In the genomic region with DNA sequence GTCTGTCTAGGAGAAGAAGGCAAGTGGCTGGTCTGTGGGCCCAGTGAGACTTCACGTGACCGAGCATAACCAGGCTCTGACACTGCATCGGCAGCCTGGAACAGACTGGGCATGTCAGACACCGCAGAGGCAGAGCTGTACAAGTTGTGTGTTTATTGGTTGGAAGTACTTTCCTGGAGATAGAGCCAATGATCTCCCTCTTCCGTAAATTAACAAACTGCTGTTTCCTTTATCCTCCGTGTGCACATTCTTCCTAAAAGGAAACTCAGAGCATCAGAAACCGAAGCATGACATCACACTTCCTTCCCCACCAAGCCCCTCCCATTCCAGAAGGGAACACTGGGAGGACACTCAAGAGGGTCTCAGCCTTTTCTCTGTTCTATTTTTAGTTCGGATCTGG, we compare ENCODE assay signal across 10 mouse cellular contexts.
DNase-seq lines count a peak whose midpoint lies in the region; ATAC-seq and TF ChIP-seq lines count a peak whose summit lies in the region.
"Had no signal": no experiment of that assay in that cellular context is flagged by ENCODE, and none has a peak within 500 bp of the region (broad histone marks: within the 10 kb centered on the region; RNA-seq: fewer than 3 reads in every experiment).

No protein-coding gene starts in this region.

- no peak overlapping the region for H3K4me3 ChIP-seq in forebrain, postnatal 0 days (ENCODE audit: low read depth, low read length)
- H3K4me3 ChIP-seq in forebrain, embryonic 12.5 days (replicated peaks): no peak overlapping the region
- peak overlapping the region; percentile 27 for H3K4me3 ChIP-seq in heart, adult 2 months
- no peak overlapping the region for H3K4me3 ChIP-seq in intestine, postnatal 0 days (ENCODE audit: low read depth, low read length)
- no peak overlapping the region for H3K4me3 ChIP-seq in lung, embryonic 16.5 days (ENCODE audit: low read length)
- H3K4me3 ChIP-seq: limb, embryonic 13.5 days; myocyte had no signal

- no peak overlapping the region for H3K4me2 ChIP-seq in forebrain, postnatal 0 days (ENCODE audit: low read depth)
- no peak overlapping the region for H3K4me2 ChIP-seq in forebrain, embryonic 12.5 days
- H3K4me2 ChIP-seq in intestine, postnatal 0 days (replicated peaks; ENCODE audit: low read depth): peak overlapping the region; percentile 27; the same call in 1 of the 2 replicates
- H3K4me2 ChIP-seq in lung, embryonic 16.5 days (ENCODE audit: low read depth, low read length): peak overlapping the region; percentile 26; the same call in 1 of the 2 replicates
- H3K4me2 ChIP-seq: limb, embryonic 13.5 days had no signal

- 69% methylated on average over 8 of the region's 8 CpGs for WGBS in forebrain, postnatal 0 days
- 90% methylated on average over 8 of the region's 8 CpGs for WGBS in forebrain, embryonic 12.5 days
- 30% methylated on average over 8 of the region's 8 CpGs for WGBS in heart, adult 2 months
- WGBS in intestine, postnatal 0 days: 53% methylated on average over 8 of the region's 8 CpGs
- 38% methylated on average over 8 of the region's 8 CpGs for WGBS in lung, embryonic 16.5 days

- no peak overlapping the region for H3K27ac ChIP-seq in forebrain, postnatal 0 days (ENCODE audit: low read depth, low read length)
- H3K27ac ChIP-seq in forebrain, embryonic 12.5 days: no peak overlapping the region
- H3K27ac ChIP-seq in heart, adult 2 months: peak overlapping the region; percentile 60
- H3K27ac ChIP-seq in intestine, postnatal 0 days (ENCODE audit: low read depth, low read length): no peak overlapping the region
- H3K27ac ChIP-seq in lung, embryonic 16.5 days (ENCODE audit: low read length): peak overlapping the region; percentile 29; the same call in 1 of the 2 replicates
- H3K27ac ChIP-seq: limb, embryonic 13.5 days had no signal

- no peaks in the 10 kb centered on the region for H3K27me3 ChIP-seq in forebrain, postnatal 0 days (ENCODE audit: insufficient read depth, low read length)
- no peaks in the 10 kb centered on the region for H3K27me3 ChIP-seq in forebrain, embryonic 12.5 days
- no peaks in the 10 kb centered on the region for H3K27me3 ChIP-seq in heart, adult 2 months (ENCODE audit: control insufficient read depth, insufficient read depth, low read length)
- H3K27me3 ChIP-seq in intestine, postnatal 0 days (replicated peaks; ENCODE audit: control insufficient read depth, insufficient read depth, low read length): no peaks in the 10 kb centered on the region
- no peaks in the 10 kb centered on the region for H3K27me3 ChIP-seq in lung, embryonic 16.5 days (ENCODE audit: control insufficient read depth, insufficient read depth, low read depth, low read length)
- H3K27me3 ChIP-seq: limb, embryonic 13.5 days had no signal

- H3K79me2 ChIP-seq in heart, adult 2 months (replicated peaks; ENCODE audit: control insufficient read depth, insufficient read depth, low read length): no peaks in the 10 kb centered on the region

- intact Hi-C loops in heart, adult 2 months (cut with DNase I): loop anchor here (1.0 kb wide), 2 partner anchors 51 to 63 kb away; no protein-coding TSS in a partner anchor

- H3K36me3 ChIP-seq in forebrain, postnatal 0 days (ENCODE audit: insufficient read depth): no peaks in the 10 kb centered on the region; the same call in 1 of the 2 replicates
- no peaks in the 10 kb centered on the region for H3K36me3 ChIP-seq in forebrain, embryonic 12.5 days (replicated peaks)
- peaks cover 4% of the 10 kb centered on the region for H3K36me3 ChIP-seq in heart, adult 2 months (ENCODE audit: control insufficient read depth, insufficient read depth, low read length)
- H3K36me3 ChIP-seq in intestine, postnatal 0 days (ENCODE audit: control insufficient read depth, insufficient read depth): no peaks in the 10 kb centered on the region
- H3K36me3 ChIP-seq in lung, embryonic 16.5 days (ENCODE audit: control insufficient read depth, insufficient read depth, low read length): no peaks in the 10 kb centered on the region
- H3K36me3 ChIP-seq: limb, embryonic 13.5 days had no signal

- no peaks in the 10 kb centered on the region; the same call in 1 of the 2 replicates for H3K4me1 ChIP-seq in forebrain, postnatal 0 days (ENCODE audit: insufficient read depth)
- peaks cover 9% of the 10 kb centered on the region; the same call in 1 of the 2 replicates for H3K4me1 ChIP-seq in forebrain, embryonic 12.5 days
- H3K4me1 ChIP-seq in heart, adult 2 months (ENCODE audit: control insufficient read depth, insufficient read depth, low read length): peaks cover 14% of the 10 kb centered on the region
- no peaks in the 10 kb centered on the region for H3K4me1 ChIP-seq in intestine, postnatal 0 days (replicated peaks; ENCODE audit: control insufficient read depth, insufficient read depth, low read length)
- H3K4me1 ChIP-seq in lung, embryonic 16.5 days (replicated peaks; ENCODE audit: control insufficient read depth, insufficient read depth, low read length): peaks cover 8% of the 10 kb centered on the region

- no peaks in the 10 kb centered on the region for H3K9me3 ChIP-seq in forebrain, postnatal 0 days (ENCODE audit: low read length)
- no peaks in the 10 kb centered on the region for H3K9me3 ChIP-seq in forebrain, embryonic 12.5 days
- H3K9me3 ChIP-seq in intestine, postnatal 0 days (ENCODE audit: control insufficient read depth): no peaks in the 10 kb centered on the region
- no peaks in the 10 kb centered on the region for H3K9me3 ChIP-seq in lung, embryonic 16.5 days (ENCODE audit: control insufficient read depth, low read length)
- H3K9me3 ChIP-seq: limb, embryonic 13.5 days had no signal

- DNase-seq in forebrain, postnatal 0 days: no peak
- DNase-seq in heart, adult 2 months: peak; percentile 56 to 58
- no peak for DNase-seq in B cell, adult 2 months
- no peak for DNase-seq in spleen, postnatal 36 days (ENCODE audit: low spot score in 2 of 2)
- DNase-seq in cerebellum, adult 11 months: no peak

- peak; percentile 34; the same call in 1 of the 2 replicates for ATAC-seq in forebrain, postnatal 0 days
- no peak for ATAC-seq in forebrain, embryonic 12.5 days (ENCODE audit: low FRiP score)
- ATAC-seq in intestine, postnatal 0 days: no peak
- peak; percentile 75 for ATAC-seq in lung, embryonic 16.5 days (ENCODE audit: low read depth)

- no peak for TF ChIP-seq CTCF in forebrain, postnatal 0 days (IDR thresholded peaks at IDR 0.05; ENCODE audit: low read depth)
- no peak for TF ChIP-seq CTCF in heart, adult 2 months (IDR thresholded peaks at IDR 0.05)
- TF ChIP-seq CTCF in intestine, postnatal 0 days (IDR thresholded peaks at IDR 0.05; ENCODE audit: low read depth): no peak

- peak; percentile 48 for TF ChIP-seq POLR2A in heart, adult 2 months (IDR thresholded peaks at IDR 0.05; ENCODE audit: insufficient read depth, low read depth, low read length)

- H3K9ac ChIP-seq in forebrain, postnatal 0 days: no peak overlapping the region
- H3K9ac ChIP-seq in forebrain, embryonic 12.5 days: no peak overlapping the region
- H3K9ac ChIP-seq in heart, adult 2 months (ENCODE audit: low read depth, low read length): no peak overlapping the region
- no peak overlapping the region for H3K9ac ChIP-seq in intestine, postnatal 0 days (ENCODE audit: low read depth, low read length)
- no peak overlapping the region for H3K9ac ChIP-seq in lung, embryonic 16.5 days (ENCODE audit: low read length)
- H3K9ac ChIP-seq: limb, embryonic 13.5 days had no signal

- TF ChIP-seq EP300 in heart, adult 2 months (IDR thresholded peaks at IDR 0.05; ENCODE audit: insufficient read depth, low read depth, low read length): peak; percentile 65

Comparison
In these comparisons a context has a peak if more than half of its experiments do, and no peak if none do; other contexts are left out.
1. ATAC-seq: peak in forebrain, postnatal 0 days (single experiment) and lung, embryonic 16.5 days (single experiment); none in forebrain, embryonic 12.5 days (single experiment) and intestine, postnatal 0 days (single experiment).
2. DNase-seq: peak in heart, adult 2 months (2 of 2); none in forebrain, postnatal 0 days (single experiment), B cell, adult 2 months (0 of 2), spleen, postnatal 36 days (0 of 2) and cerebellum, adult 11 months (single experiment).
3. H3K27ac ChIP-seq: peak in heart, adult 2 months (single experiment) and lung, embryonic 16.5 days (single experiment); none in forebrain, postnatal 0 days (single experiment), forebrain, embryonic 12.5 days (single experiment) and intestine, postnatal 0 days (single experiment).
4. H3K4me2 ChIP-seq: peak in intestine, postnatal 0 days (single experiment) and lung, embryonic 16.5 days (single experiment); none in forebrain, postnatal 0 days (single experiment) and forebrain, embryonic 12.5 days (single experiment).